Mouse (Mus musculus): ENCODE measurements around the gene Lactb.
A peak's percentile ranks its signal among the peaks of the same experiment; 100 is the strongest.

The Lactb gene

GRCm38 (mm10) chr9:66980458-66980857, 5.2 kb upstream of the Lactb start:
- peak in 1 of 2 experiments; percentile 70 for DNase-seq (ENCODE audit: low spot score in 2 of 2)

- no peak for DNase-seq (ENCODE audit: low spot score in 2 of 2)
These were observed 3.2 kb upstream of the Lactb start for GRCm38 (mm10) chr9:66978468-66978867.

- DNase-seq (ENCODE audit: low spot score in 2 of 2), result peak; percentile 30 to 48
These were observed 2.7 kb upstream of the Lactb start for GRCm38 (mm10) chr9:66977982-66978381.

- peak in 1 of 2 experiments; percentile 29 for DNase-seq (ENCODE audit: low spot score in 2 of 2)
These were observed 1.8 kb upstream of the Lactb start for GRCm38 (mm10) chr9:66977121-66977520.

GRCm38 (mm10) chr9:66974721-66975225, 511 bp downstream of the Lactb start:
- DNase-seq (ENCODE audit: low spot score in 2 of 2), result peak in 1 of 2 experiments; percentile 57

- DNase-seq (ENCODE audit: low spot score in 2 of 2), result no peak
These were observed 4.2 kb downstream of the Lactb start for GRCm38 (mm10) chr9:66971116-66971515.

- DNase-seq (ENCODE audit: low spot score in 2 of 2), result no peak
These were observed 7.8 kb downstream of the Lactb start for GRCm38 (mm10) chr9:66967492-66967891.

- DNase-seq (ENCODE audit: low spot score in 2 of 2), result no peak
These were observed 13.8 kb downstream of the Lactb start for GRCm38 (mm10) chr9:66961478-66961877.

GRCm38 (mm10) chr9:66957451-66957850, 17.8 kb downstream of the Lactb start:
- no peak for DNase-seq (ENCODE audit: low spot score in 2 of 2)

- DNase-seq (ENCODE audit: low spot score in 2 of 2), result no peak
These were observed 22.4 kb downstream of the Lactb start for GRCm38 (mm10) chr9:66952886-66953285.

GRCm38 (mm10) chr9:66952321-66952720, 23.0 kb downstream of the Lactb start:
- no peak for DNase-seq (ENCODE audit: low spot score in 2 of 2)

- no peak for DNase-seq (ENCODE audit: low spot score in 2 of 2)
These were observed 26.7 kb downstream of the Lactb start for GRCm38 (mm10) chr9:66948536-66948935.

- peak; percentile 66 to 91 for DNase-seq (ENCODE audit: low spot score in 2 of 2)
These were observed 29.3 kb downstream of the Lactb start, which contains the start of gene Rps27l for GRCm38 (mm10) chr9:66945647-66946641. TSS of gene Rps27l (plus strand) at chr9:66946086.

- no peak for DNase-seq (ENCODE audit: low spot score in 2 of 2)
These were observed 30.1 kb downstream of the Lactb start for GRCm38 (mm10) chr9:66945161-66945560.

- DNase-seq (ENCODE audit: low spot score in 2 of 2), result peak in 1 of 2 experiments; percentile 48
These were observed 36.4 kb downstream of the Lactb start for GRCm38 (mm10) chr9:66938836-66939235.

- DNase-seq (ENCODE audit: low spot score in 2 of 2), result no peak
These were observed 37.8 kb downstream of the Lactb start for GRCm38 (mm10) chr9:66937507-66937906.

- DNase-seq (ENCODE audit: low spot score in 2 of 2), result no peak
These were observed 41.1 kb downstream of the Lactb start for GRCm38 (mm10) chr9:66933869-66934808.

GRCm38 (mm10) chr9:66930351-66930750, 44.9 kb downstream of the Lactb start:
- DNase-seq (ENCODE audit: low spot score in 2 of 2), result no peak

GRCm38 (mm10) chr9:66927696-66928402, 47.4 kb downstream of the Lactb start:
- DNase-seq (ENCODE audit: low spot score in 2 of 2), result peak in 1 of 2 experiments; percentile 40

- DNase-seq (ENCODE audit: low spot score in 2 of 2), result no peak
These were observed 49.4 kb downstream of the Lactb start for GRCm38 (mm10) chr9:66925853-66926252.

- DNase-seq (ENCODE audit: low spot score in 2 of 2), result no peak
These were observed 53.2 kb downstream of the Lactb start for GRCm38 (mm10) chr9:66922076-66922475.
